Mouse (Mus musculus) lung, embryonic 14.5 days (tissue): ENCODE data around the gene Cdc42ep3. TPM values are rescaled to one million over a fixed set of nuclear protein-coding genes. Genes with fewer than 3 reads are reported as not detected.
A peak's percentile ranks its signal among the peaks of the same experiment; 100 is the strongest.

Experiments used
- ATAC-seq: fragments of 200-750 bp; cut with Nextera tagmentation; 2 replicates; pipeline ENCODE4 v1.8.0; 2017; ENCODE audit warnings: mild to moderate bottlenecking, moderate TSS enrichment, moderate library complexity; ENCODE audit not compliant: insufficient read depth
- DNase-seq: peaks from one replicate; pipeline ENCODE4 v3.0.0-alpha.2; 2015
- H3K27ac ChIP-seq: fragments of 300-500 bp; sonication (generic); 2 replicates; pipeline ENCODE4 v1.5.1; 2014; ENCODE audit warnings: low read depth, mild to moderate bottlenecking, moderate library complexity
- H3K27me3 ChIP-seq: fragments of 300-500 bp; sonication (generic); 2 replicates; pipeline ENCODE4 v1.6.1; 2014; ENCODE audit warnings: low read length, control low read depth; ENCODE audit not compliant: insufficient read depth
- H3K36me3 ChIP-seq: fragments of 300-500 bp; sonication (generic); 2 replicates; pipeline ENCODE4 v1.6.1; 2014; ENCODE audit warnings: control low read depth; ENCODE audit not compliant: insufficient read depth
- H3K4me1 ChIP-seq: fragments of 300-500 bp; sonication (generic); 2 replicates; pipeline ENCODE4 v1.6.1; 2014; ENCODE audit warnings: antibody characterized with exemption, control low read depth; ENCODE audit not compliant: insufficient read depth
- H3K4me2 ChIP-seq: fragments of 300-500 bp; sonication (generic); 2 replicates; pipeline ENCODE4 v1.6.1; 2014; ENCODE audit warnings: mild to moderate bottlenecking
- H3K4me3 ChIP-seq: fragments of 300-500 bp; sonication (generic); 2 replicates; pipeline ENCODE4 v1.5.1; 2014; ENCODE audit warnings: low read depth, low read length
- H3K9ac ChIP-seq: fragments of 300-500 bp; sonication (generic); 2 replicates; pipeline ENCODE4 v1.6.1; 2014
- H3K9me3 ChIP-seq: fragments of 300-500 bp; sonication (generic); 2 replicates; pipeline ENCODE4 v1.6.1; 2016; ENCODE audit warnings: low read depth, low read length, control low read depth
- CTCF ChIP-seq: IDR thresholded peaks from 2 replicates; pipeline ENCODE4 v1.5.1; 2016; ENCODE audit warnings: antibody characterized with exemption, low read depth
- WGBS: fragments of 180-500 bp; shearing (Covaris S2); extraction: QIAGEN DNeasy Blood & Tissue Kit; methylation state at CpG from one replicate; pipeline ENCODE4 v1.1.7; 2014; 5-methylcytosine and 5-hydroxymethylcytosine counted together
- polyA plus RNA-seq: library from polyadenylated mRNA; unstranded; fragments of >200 nt; fragmentation: Nextera tagmentation; extraction: Ambion mirVana; gene quantifications from 2 replicates; pipeline ENCODE4 v1.2.1, GENCODE M21; 2014

The Cdc42ep3 gene
- polyA plus RNA-seq, 1 experiment from 2014 or later: 52.1 TPM

DNA sequence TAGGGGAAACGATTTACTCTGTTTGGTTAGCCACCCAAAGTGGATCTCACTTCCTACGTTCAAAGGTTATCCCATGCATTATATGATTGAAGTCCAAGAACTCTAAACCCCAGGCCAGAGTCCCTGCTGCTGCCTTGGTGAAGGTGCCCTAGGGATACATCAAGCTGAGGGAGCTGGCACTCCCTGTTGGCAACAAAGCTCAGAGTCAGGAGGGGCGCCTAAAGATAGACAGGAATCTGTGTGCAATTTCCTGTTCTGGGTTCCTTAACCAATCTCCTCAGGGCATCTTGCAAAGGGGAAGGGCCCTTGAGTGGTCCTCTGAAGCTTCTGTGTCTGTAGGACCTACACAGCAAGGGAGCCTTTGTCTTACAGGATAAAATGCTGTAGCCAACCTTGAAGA, 22.0 kb downstream of the Cdc42ep3 start:
- no peaks in the 10 kb centered on the region for H3K27me3 ChIP-seq
- peaks cover 25% of the 10 kb centered on the region for H3K36me3 ChIP-seq
- no peaks in the 10 kb centered on the region for H3K4me1 ChIP-seq
- ATAC-seq: no peak
- no peak overlapping the region for H3K9ac ChIP-seq
- H3K27ac ChIP-seq: no peak overlapping the region
- 73% methylated on average over 3 of the region's 3 CpGs for WGBS
- H3K9me3 ChIP-seq: no peaks in the 10 kb centered on the region
- TF ChIP-seq CTCF: no peak
- DNase-seq: no peak
- no peak overlapping the region for H3K4me3 ChIP-seq
- H3K4me2 ChIP-seq: no peak overlapping the region

DNA sequence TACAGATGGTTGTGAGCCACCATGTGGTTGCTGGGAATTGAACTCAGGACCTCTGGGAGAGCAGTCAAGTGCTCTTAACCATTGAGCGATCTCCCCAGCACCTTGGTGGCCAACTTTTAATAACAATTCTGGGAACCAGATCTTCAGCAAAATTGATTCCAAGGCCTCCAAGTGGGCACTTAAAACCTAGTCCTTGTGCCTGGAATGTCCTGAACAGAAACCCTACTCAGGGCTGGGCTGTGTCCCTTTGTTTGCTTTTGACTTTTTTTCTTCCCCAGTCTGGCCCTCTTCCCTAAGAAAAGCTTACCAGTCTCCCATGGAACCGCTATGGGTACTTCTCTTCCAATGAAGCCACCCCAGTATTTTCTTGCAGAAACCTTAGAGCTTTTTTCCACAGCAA, 24.5 kb downstream of the Cdc42ep3 start:
- DNase-seq (no peak), ATAC-seq (no peak)
- Histone ChIP-seq H3K4me3 (no peak overlapping the region), H3K27ac (no peak overlapping the region), H3K9me3 (no peaks in the 10 kb centered on the region), H3K9ac (no peak overlapping the region), H3K4me2 (no peak overlapping the region), H3K4me1 (no peaks in the 10 kb centered on the region), H3K27me3 (no peaks in the 10 kb centered on the region), H3K36me3 (peaks cover 20% of the 10 kb centered on the region)
- 73% methylated on average over 2 of the region's 2 CpGs for WGBS
- TF ChIP-seq CTCF: no peak

DNA sequence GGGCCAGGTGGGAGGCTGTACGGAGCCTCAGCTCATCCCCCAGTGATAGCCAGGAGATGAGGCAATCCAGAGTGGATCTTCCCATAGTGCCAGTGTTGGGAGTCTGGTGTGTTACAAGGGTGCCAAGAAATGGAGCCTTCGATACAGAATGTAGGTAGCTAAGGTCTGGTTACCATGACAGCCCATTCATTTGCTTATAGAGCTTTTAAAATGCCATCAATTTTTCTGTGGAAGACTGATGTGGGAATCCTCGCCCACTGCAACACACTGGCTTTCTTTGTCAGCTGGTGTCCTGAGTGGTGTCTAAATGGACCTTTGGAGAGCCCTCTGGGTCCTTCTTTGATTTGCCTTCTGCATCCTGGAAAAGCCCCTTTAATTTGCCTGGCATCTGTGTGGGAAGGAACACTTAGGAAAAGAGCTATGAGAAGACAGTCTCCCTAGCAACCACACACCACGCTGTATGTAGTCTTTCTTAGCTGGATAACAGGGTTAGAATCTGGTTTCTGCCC, 28.0 kb downstream of the Cdc42ep3 start:
- no peak overlapping the region for H3K9ac ChIP-seq
- DNase-seq (no peak), ATAC-seq (no peak)
- no peak overlapping the region for H3K27ac ChIP-seq
- 79% methylated on average over 4 of the region's 4 CpGs for WGBS
- H3K36me3 ChIP-seq: no peaks in the 10 kb centered on the region
- H3K9me3 ChIP-seq: no peaks in the 10 kb centered on the region
- no peak for TF ChIP-seq CTCF
- no peak overlapping the region for H3K4me3 ChIP-seq
- H3K4me2 ChIP-seq: no peak overlapping the region
- no peaks in the 10 kb centered on the region for H3K4me1 ChIP-seq
- H3K27me3 ChIP-seq: no peaks in the 10 kb centered on the region

DNA sequence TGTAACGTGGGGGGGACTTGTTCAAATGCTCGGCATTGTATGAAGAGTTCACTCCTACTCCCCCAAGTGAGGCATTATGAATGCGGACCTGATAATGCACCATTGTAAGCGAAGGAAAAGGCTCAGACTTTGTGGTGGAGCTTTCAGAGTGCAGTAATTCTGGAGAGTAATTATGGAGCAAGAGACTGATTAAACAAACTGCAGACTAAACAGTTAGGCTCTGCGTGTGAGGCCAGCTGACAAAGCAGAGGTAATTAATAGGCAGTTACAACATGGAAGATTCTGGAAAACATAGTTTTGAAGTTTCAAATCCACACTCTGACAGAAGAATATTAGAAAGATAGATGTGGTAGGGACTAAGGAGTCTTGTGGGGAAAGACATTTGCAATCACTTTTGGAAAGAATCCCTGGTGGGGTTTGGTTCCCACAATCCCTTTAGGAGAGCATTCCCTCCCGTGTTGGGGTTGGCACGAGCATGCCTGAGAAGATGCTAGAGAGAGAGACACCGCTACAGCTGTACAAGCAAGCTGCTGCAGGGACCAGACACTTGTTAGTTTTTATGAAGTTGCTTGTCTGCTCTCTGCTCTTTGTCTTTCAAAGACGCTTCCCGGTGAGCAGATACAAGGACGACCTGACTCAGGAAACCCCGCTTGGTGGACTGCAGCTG, 37.7 kb downstream of the Cdc42ep3 start:
- Histone ChIP-seq H3K4me3 (no peak overlapping the region), H3K4me1 (peaks cover 11% of the 10 kb centered on the region; the same call in 1 of the 2 replicates), H3K27ac (no peak overlapping the region), H3K36me3 (no peaks in the 10 kb centered on the region), H3K4me2 (no peak overlapping the region), H3K9me3 (no peaks in the 10 kb centered on the region), H3K27me3 (no peaks in the 10 kb centered on the region), H3K9ac (no peak overlapping the region)
- WGBS: 24% methylated on average over 12 of the region's 12 CpGs
- peak; percentile 55 for DNase-seq
- no peak for TF ChIP-seq CTCF
- peak; percentile 35; the same call in 1 of the 2 replicates for ATAC-seq

- Histone ChIP-seq H3K4me3 (no peak overlapping the region), H3K27me3 (no peaks in the 10 kb centered on the region), H3K4me1 (peaks cover 11% of the 10 kb centered on the region; the same call in 1 of the 2 replicates), H3K9ac (no peak overlapping the region), H3K4me2 (no peak overlapping the region), H3K27ac (no peak overlapping the region), H3K36me3 (no peaks in the 10 kb centered on the region), H3K9me3 (no peaks in the 10 kb centered on the region)
- no peak for TF ChIP-seq CTCF
- 70% methylated on average over 4 of the region's 4 CpGs for WGBS
- peak; percentile 37 for DNase-seq
- no peak; the same call in 1 of the 2 replicates for ATAC-seq
Observed at GRCm38 (mm10) chr17:79315415-79316094, 39.3 kb downstream of the Cdc42ep3 start.

DNA sequence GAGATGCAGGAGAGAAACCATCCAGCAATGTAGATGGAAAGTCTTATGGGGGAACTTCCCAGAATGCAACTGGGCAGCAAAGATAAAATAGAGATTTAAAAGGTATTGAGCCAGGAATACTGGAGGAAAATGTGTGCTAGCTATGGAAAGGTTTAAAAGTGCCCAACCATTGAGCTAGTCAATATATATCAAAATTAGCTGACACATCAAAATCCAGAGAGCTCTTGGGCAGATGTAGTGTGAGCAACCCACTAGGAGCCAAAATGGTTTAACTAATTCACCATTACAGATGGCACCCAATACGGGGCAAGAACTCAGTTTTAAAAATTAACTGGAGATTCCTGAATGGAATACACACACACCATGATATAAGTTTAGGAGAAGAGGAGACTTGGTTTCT, 44.4 kb downstream of the Cdc42ep3 start:
- no peaks in the 10 kb centered on the region for H3K36me3 ChIP-seq
- no peaks in the 10 kb centered on the region for H3K9me3 ChIP-seq
- ATAC-seq (no peak), DNase-seq (no peak)
- H3K9ac ChIP-seq: no peak overlapping the region
- WGBS: 74% methylated on average over 1 of the region's 1 CpGs
- no peaks in the 10 kb centered on the region for H3K27me3 ChIP-seq
- no peak for TF ChIP-seq CTCF
- H3K4me1 ChIP-seq: no peaks in the 10 kb centered on the region
- H3K4me2 ChIP-seq: no peak overlapping the region
- no peak overlapping the region for H3K27ac ChIP-seq
- no peak overlapping the region for H3K4me3 ChIP-seq

DNA sequence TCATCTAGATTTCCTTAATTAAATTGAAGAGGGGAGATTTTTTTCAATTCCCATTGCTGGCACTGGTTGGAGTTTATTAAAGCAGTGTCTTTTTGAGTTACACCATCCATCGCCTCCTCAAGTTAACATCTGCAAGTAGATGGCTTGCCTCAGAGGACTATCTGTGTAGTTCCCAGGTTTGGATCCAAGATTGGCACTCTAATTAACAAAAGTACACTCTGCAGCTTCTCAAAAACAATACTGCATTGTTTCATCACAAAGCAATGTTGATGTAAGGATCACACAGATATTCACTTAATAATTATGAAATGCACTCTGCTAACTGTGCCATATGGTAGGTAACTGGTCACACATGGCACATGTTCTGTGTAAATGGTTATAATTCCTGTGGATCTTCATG, 45.4 kb downstream of the Cdc42ep3 start:
- DNase-seq: no peak
- no peak overlapping the region for H3K4me3 ChIP-seq
- 91% methylated on average over 1 of the region's 1 CpGs for WGBS
- no peaks in the 10 kb centered on the region for H3K27me3 ChIP-seq
- H3K4me1 ChIP-seq: no peaks in the 10 kb centered on the region
- no peaks in the 10 kb centered on the region for H3K36me3 ChIP-seq
- no peak for ATAC-seq
- H3K9ac ChIP-seq: no peak overlapping the region
- no peaks in the 10 kb centered on the region for H3K9me3 ChIP-seq
- no peak for TF ChIP-seq CTCF
- no peak overlapping the region for H3K4me2 ChIP-seq
- no peak overlapping the region for H3K27ac ChIP-seq
